Mouse (Mus musculus): ENCODE results near the gene Gmip. TPM values are rescaled to one million over a fixed set of nuclear protein-coding genes. Genes with fewer than 3 reads are reported as not detected.

The Gmip gene
- polyA plus RNA-seq (2015; fragmentation: Nextera tagmentation; extraction: Ambion mirVana), result 4.7 and 5.0 TPM in 2 replicates

DNA sequence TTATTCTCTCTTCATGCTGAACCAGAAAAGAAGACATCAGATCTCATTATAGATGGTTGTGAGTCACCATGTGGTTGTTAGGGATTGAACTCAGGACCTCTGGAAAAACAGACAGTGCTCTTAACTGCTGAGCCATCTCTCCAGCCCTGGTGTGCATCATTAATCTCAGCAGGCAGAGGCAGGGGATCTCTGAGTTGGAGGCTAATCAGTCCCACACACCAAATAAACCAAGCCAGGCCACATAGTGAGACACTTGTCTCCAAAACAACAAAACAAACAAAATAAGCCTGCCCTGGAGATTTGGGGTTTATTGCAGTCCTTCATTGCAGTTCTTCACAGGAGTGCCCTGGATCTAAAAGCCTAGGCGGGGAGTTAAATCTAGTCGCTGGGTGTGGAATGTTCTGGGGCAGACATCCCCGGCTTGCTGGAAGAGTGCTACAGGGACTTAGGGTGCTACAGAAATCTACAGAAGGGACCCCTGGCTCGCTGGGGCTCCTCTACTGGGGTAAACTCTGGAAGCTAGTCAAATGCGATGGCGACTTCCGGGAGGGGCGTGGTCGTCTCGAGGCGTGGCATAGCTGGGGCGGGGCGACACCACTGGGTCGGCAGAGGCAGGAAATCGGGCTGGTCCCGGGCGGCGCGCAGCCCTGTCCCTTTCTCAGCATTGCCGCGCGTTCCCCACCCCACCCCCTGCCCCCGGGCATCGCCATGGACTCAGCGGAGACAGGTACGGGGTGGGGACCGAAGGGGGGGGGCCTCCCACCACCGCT is at the start of gene Gmip:
TSS of gene Gmip (plus strand) at position 586 of the 770 bp plus-strand sequence.
- Histone ChIP-seq H3K4me3 (replicated peaks) (peak within 1 kb of the TSS; percentile 65), H3K9me3 (replicated peaks) (no peaks in the 10 kb centered on the region), H3K4me2 (peak within 1 kb of the TSS; percentile 94), H3K36me3 (peaks cover 53% of the 10 kb centered on the region), H3K4me1 (replicated peaks) (peaks cover 12% of the 10 kb centered on the region), H3K9ac (peak within 1 kb of the TSS; percentile 73), H3K27ac (no peak within 1 kb of the TSS; the same call in 1 of the 2 replicates), H3K27me3 (no peaks in the 10 kb centered on the region)
- DNase-seq (peak; percentile 79), ATAC-seq (ENCODE audit: low read depth) (peak; percentile 79)
- WGBS (ENCODE audit: insufficient replicate concordance), result 5% methylated on average over 27 of the region's 28 CpGs

DNA sequence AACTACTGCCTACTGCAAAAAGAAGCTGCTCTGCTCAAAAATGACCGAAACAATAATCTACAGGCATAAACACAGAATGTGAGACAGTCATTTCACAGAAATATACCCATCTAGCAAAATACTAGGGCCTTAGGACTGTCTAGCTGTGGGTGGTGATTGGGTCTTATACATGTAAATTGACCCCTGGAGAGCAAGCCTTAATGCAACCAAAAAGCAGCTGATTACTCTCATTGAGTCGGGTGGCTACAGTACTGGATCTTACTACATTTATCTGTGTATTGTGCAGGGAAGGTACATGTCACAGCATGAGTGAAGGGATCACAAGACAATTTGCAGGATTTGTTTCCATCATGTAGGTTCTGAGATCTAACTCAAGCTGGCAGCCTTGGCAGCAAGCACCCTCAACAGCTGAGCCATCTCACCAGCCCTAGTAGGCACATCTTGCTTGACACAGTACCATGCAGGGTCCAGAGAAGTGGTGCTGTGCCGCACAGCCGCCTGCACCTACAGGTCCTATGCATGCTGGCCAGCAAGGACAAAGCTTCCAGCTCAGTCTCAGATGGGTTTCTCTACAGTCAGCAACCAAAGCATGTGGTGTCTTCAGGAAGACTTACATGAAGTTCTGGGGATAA is 46.5 kb upstream of the Gmip start:
- WGBS (ENCODE audit: insufficient replicate concordance), result 91% methylated on average over 4 of the region's 4 CpGs

DNA sequence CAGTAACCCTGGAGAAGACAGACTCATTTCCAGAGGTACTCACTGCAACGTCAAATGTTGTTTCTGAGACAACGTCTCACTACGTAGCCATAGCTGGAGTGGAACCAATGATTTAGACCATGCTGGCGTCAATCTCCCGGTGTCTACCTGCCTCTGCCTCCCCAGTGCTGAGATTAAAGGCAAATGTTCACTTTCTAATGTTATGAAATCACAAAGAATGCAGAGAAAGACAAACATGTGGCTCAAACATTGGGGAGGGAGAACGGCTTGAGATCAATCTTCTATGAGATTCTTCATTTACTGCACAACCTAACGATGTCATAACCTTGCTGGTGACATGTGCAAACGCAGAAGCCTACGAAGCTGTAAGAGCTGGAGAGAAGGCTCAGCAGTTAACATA is 37.3 kb upstream of the Gmip start:
- H3K27ac ChIP-seq, result no peak overlapping the region
- H3K4me1 ChIP-seq (replicated peaks), result peaks cover 47% of the 10 kb centered on the region
- ATAC-seq (ENCODE audit: low read depth), result no peak
- DNase-seq, result no peak
- H3K36me3 ChIP-seq, result peaks cover 54% of the 10 kb centered on the region
- WGBS (ENCODE audit: insufficient replicate concordance), result 81% methylated on average over 9 of the region's 9 CpGs
- no peak overlapping the region for H3K4me2 ChIP-seq
- H3K27me3 ChIP-seq, result no peaks in the 10 kb centered on the region
- no peak overlapping the region for H3K9ac ChIP-seq
- 0 out of 2 replicates have a peak, but pooled peaks cover 4% of the 10 kb centered on the region for H3K9me3 ChIP-seq (replicated peaks)
- H3K4me3 ChIP-seq (replicated peaks), result no peak overlapping the region

More for the DNA sequence above, 46.5 kb upstream of the Gmip start:
- Histone ChIP-seq H3K9ac (no peak overlapping the region), H3K4me1 (replicated peaks) (no peaks in the 10 kb centered on the region), H3K27me3 (no peaks in the 10 kb centered on the region), H3K36me3 (peaks cover 74% of the 10 kb centered on the region), H3K4me3 (replicated peaks) (no peak overlapping the region), H3K4me2 (no peak overlapping the region), H3K27ac (no peak overlapping the region), H3K9me3 (replicated peaks) (0 out of 2 replicates have a peak, but pooled peaks cover 6% of the 10 kb centered on the region)
- DNase-seq (no peak), ATAC-seq (ENCODE audit: low read depth) (no peak)

DNA sequence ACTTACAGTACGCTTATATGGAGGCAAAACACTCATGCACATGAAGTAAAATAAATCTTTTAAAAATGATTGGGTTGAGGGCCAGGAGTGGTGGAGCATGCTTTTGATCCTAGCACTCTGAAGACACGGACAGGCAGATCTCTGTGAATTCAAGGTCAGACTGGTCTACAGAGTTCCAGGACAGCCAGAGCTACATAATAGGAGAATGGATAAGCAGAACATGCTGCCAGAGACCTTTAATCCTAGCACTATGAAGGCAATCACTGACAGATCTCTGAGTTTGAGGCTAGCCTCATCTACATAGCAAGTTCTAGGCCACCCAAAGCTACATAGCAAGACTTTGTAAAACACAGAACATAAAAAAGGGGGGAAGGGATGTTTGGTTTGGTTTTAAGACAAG is 36.4 kb upstream of the Gmip start:
- H3K9me3 ChIP-seq (replicated peaks), result no peaks in the 10 kb centered on the region
- DNase-seq, result no peak
- no peak overlapping the region for H3K27ac ChIP-seq
- ATAC-seq (ENCODE audit: low read depth), result no peak
- H3K4me3 ChIP-seq (replicated peaks), result no peak overlapping the region
- peaks cover 45% of the 10 kb centered on the region for H3K36me3 ChIP-seq
- H3K9ac ChIP-seq, result no peak overlapping the region
- H3K27me3 ChIP-seq, result no peaks in the 10 kb centered on the region
- WGBS (ENCODE audit: insufficient replicate concordance), result 82% methylated on average over 2 of the region's 2 CpGs
- H3K4me1 ChIP-seq (replicated peaks), result peaks cover 47% of the 10 kb centered on the region
- H3K4me2 ChIP-seq, result no peak overlapping the region

DNA sequence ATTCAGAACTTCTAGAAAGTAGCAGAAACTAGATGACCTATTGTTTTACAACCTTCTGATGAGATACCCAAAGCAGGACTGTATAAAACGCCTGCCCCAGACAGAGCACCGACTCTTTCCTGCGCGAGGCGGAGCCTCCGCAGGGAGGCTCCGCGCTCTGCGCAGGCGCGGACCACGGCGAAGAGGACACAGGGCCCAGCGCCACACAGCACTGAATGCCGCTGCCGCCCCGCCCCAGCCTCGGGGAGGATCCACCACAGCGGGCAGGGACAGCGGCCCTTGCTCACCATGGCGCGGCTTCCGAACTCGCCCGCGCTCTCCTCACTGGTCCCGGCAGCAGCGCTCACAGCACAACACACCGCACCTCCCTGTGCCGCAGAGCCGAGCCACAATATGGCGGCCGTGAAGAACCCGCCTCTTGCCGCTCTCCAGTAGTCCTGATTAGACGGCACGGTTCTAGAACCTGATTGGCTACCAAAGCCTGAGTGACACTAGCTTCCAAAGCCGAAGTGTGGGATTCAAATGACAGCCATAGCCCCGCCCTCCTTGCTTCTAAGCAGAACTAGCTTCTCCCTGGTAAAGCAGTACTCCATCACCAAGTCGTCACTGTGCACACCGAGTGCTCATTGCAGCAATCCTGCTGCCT is 33.9 kb upstream of the Gmip start, which contains the start of gene Gm20422:
TSS of gene Gm20422 (minus strand) at position 384 of the 646 bp plus-strand sequence.
- H3K9me3 ChIP-seq (replicated peaks), result no peaks in the 10 kb centered on the region
- no peaks in the 10 kb centered on the region for H3K27me3 ChIP-seq
- peak within 1 kb of the TSS; percentile 98 for H3K27ac ChIP-seq
- H3K9ac ChIP-seq, result peak within 1 kb of the TSS; percentile 93
- WGBS (ENCODE audit: insufficient replicate concordance), result under 1% methylated on average over 41 of the region's 41 CpGs
- H3K4me3 ChIP-seq (replicated peaks), result peak within 1 kb of the TSS; percentile 89
- peak within 1 kb of the TSS; percentile 77 for H3K4me2 ChIP-seq
- ATAC-seq (ENCODE audit: low read depth) (peak; percentile 97), DNase-seq (peak; percentile 92)
- H3K4me1 ChIP-seq (replicated peaks), result peaks cover 49% of the 10 kb centered on the region
- peaks cover 21% of the 10 kb centered on the region for H3K36me3 ChIP-seq

DNA sequence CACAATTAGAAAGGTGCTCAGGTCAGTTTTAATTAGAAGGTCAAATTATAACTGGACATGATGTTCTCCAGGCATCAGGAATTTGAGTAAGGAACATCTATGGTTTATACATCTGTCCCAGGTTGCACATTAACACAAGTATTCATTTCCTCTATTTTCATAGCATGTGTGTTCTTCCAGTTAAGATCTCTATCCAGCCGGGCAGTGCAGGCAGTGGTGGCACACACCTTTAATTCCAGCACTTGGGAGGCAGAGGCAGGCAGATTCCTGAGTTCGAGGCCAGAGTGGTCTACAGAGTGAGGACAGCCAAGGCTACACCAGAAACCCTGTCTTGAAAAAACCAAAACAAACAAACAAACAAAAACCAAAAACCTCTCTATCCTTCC is 33.3 kb upstream of the Gmip start:
- DNase-seq, result no peak
- peak overlapping the region; percentile 59 for H3K4me2 ChIP-seq
- H3K9ac ChIP-seq, result peak overlapping the region; percentile 19; the same call in 1 of the 2 replicates
- peaks cover 16% of the 10 kb centered on the region for H3K36me3 ChIP-seq
- ATAC-seq (ENCODE audit: low read depth), result no peak
- no peaks in the 10 kb centered on the region for H3K9me3 ChIP-seq (replicated peaks)
- H3K4me3 ChIP-seq (replicated peaks), result peak overlapping the region; percentile 89
- H3K4me1 ChIP-seq (replicated peaks), result peaks cover 49% of the 10 kb centered on the region
- no peaks in the 10 kb centered on the region for H3K27me3 ChIP-seq
- peak overlapping the region; percentile 37; the same call in 1 of the 2 replicates for H3K27ac ChIP-seq
- 29% methylated on average over 2 of the region's 2 CpGs for WGBS (ENCODE audit: insufficient replicate concordance)

DNA sequence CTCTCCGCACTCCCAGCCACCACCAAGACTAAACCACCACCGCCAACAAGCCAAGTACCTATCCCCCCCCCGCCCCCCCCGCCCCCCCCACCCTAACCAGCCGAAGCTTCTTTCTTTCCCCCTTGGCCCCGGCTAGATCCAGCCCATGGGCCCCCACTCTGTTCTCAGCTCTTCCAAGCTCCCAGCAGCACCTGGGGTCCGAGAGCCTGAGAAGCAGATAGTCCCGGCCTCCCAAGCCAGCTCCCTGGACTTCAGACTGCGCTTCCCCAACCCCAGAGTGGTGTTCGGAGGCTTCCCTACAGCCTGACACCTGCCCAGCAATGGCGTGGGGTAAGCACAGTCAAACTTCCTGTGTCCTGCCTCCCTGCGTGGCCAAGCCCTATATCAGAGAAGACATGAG is 31.4 kb upstream of the Gmip start:
- DNase-seq, result no peak
- no peak overlapping the region for H3K27ac ChIP-seq
- 64% methylated on average over 12 of the region's 12 CpGs for WGBS (ENCODE audit: insufficient replicate concordance)
- H3K4me1 ChIP-seq (replicated peaks), result peaks cover 34% of the 10 kb centered on the region
- no peak overlapping the region for H3K9ac ChIP-seq
- no peaks in the 10 kb centered on the region for H3K27me3 ChIP-seq
- ATAC-seq (ENCODE audit: low read depth), result no peak
- H3K36me3 ChIP-seq, result peaks cover 4% of the 10 kb centered on the region; the same call in 1 of the 2 replicates
- H3K4me2 ChIP-seq, result no peak overlapping the region
- no peak overlapping the region for H3K4me3 ChIP-seq (replicated peaks)
- no peaks in the 10 kb centered on the region for H3K9me3 ChIP-seq (replicated peaks)

DNA sequence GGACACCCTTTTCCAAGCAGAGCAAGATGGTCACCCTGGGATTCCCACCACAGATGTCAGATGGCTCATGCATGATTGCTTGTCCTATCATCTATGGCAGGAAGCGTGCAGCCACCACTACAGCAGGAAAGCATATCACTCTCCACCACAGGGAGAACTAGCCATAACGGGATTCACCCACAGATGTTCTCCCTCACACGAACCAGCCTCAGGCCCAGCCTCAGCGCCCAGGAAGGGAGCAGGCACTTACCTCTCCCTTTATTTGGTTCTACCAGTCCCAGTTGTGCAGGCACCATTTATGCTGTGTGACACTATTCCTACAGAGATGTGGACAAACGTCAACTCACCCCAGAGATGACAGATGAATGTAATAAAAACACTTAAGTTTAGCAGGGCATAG is 19.4 kb upstream of the Gmip start:
- no peak overlapping the region for H3K4me2 ChIP-seq
- peak overlapping the region; percentile 31 for H3K27ac ChIP-seq
- peaks cover 8% of the 10 kb centered on the region for H3K36me3 ChIP-seq
- no peak for ATAC-seq (ENCODE audit: low read depth)
- peaks cover 34% of the 10 kb centered on the region for H3K4me1 ChIP-seq (replicated peaks)
- DNase-seq, result no peak
- WGBS (ENCODE audit: insufficient replicate concordance), result 36% methylated on average over 5 of the region's 5 CpGs
- no peak overlapping the region for H3K4me3 ChIP-seq (replicated peaks)
- H3K9ac ChIP-seq, result 0 out of 2 replicates have a peak overlapping the region, but pooled peaks have one; percentile 22
- H3K9me3 ChIP-seq (replicated peaks), result no peaks in the 10 kb centered on the region
- no peaks in the 10 kb centered on the region for H3K27me3 ChIP-seq

DNA sequence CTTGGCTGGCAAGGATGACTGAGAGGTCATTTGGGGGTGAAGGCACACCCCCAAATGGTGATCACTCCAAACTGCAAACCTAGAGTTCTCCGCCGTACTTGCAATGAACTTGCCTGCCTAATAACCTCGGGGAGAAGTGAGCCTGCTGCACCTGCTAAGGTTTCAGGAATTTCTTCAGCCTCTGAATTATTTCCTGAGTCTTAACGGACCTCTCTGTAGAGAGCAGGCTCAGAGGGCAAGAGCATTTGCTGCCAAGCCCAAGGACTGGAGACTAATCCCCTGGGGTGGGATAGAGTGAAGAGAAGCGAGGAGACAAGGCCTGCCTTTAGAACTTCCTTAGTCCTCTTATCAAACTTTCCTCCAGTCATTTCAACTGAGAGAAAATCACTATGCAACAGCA is 18.7 kb upstream of the Gmip start:
- ATAC-seq (ENCODE audit: low read depth) (no peak), DNase-seq (no peak)
- Histone ChIP-seq H3K9ac (peak overlapping the region; percentile 96), H3K27ac (peak overlapping the region; percentile 98), H3K36me3 (peaks cover 15% of the 10 kb centered on the region), H3K4me2 (peak overlapping the region; percentile 89), H3K4me1 (replicated peaks) (peaks cover 34% of the 10 kb centered on the region), H3K9me3 (replicated peaks) (no peaks in the 10 kb centered on the region), H3K4me3 (replicated peaks) (peak overlapping the region; percentile 100), H3K27me3 (no peaks in the 10 kb centered on the region)
- WGBS (ENCODE audit: insufficient replicate concordance), result 51% methylated on average over 5 of the region's 5 CpGs

DNA sequence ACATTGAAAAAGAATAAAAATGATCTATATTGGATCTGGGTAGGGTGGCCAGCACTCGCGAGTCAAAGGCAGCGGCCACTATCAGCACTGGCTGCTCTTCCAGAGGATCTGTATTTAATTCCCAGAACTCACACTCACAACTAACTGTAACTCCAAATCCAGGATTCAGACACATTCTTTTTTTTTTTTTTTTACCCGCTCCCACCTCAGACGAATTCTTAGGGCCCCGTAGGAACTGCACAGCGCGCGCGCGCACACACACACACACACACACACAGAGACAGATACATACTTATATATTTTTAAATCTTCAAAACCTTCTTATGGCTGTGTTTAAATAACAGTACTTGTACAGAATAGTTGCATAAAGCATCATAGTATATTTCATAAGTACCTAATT is 18.1 kb upstream of the Gmip start:
- Histone ChIP-seq H3K4me3 (replicated peaks) (peak overlapping the region; percentile 100), H3K27me3 (no peaks in the 10 kb centered on the region), H3K36me3 (peaks cover 21% of the 10 kb centered on the region), H3K4me1 (replicated peaks) (peaks cover 34% of the 10 kb centered on the region), H3K9ac (peak overlapping the region; percentile 96), H3K9me3 (replicated peaks) (no peaks in the 10 kb centered on the region), H3K27ac (peak overlapping the region; percentile 98), H3K4me2 (peak overlapping the region; percentile 89)
- ATAC-seq (ENCODE audit: low read depth) (peak; percentile 21; the same call in 1 of the 2 replicates), DNase-seq (no peak)
- 14% methylated on average over 11 of the region's 11 CpGs for WGBS (ENCODE audit: insufficient replicate concordance)

DNA sequence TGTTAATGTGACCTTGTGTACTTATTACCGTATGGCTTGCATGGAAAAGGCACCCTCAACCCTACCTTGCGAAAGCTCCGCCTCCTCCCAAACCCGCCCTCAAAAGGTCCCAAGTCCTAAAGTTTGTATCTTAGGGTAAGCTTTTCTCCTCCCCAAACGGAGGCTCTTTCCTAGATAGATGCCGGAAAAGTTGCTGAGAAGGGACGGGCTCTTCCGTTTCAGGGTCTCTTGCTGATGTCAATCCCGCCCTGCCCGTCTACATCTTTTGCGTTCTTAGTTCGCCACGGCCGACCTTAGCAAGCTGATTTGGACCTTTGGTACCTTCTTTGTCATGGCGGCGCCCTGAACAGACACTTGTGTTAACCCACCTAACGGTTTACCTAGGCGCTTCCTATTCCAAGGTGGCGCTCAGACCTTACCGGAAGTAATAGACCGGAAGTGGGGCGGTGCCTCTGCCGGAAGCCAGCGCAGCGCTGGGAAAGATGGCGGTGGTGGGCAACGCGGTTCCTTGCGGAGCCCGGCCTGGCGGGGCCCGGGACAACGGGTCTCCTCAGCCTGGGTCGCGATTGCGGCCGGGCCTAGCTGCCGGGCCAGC is 17.6 kb upstream of the Gmip start, which contains the start of the genes Atp13a1 and Zfp866:
TSS of gene Atp13a1 (plus strand) at position 391 of the 595 bp plus-strand sequence.
TSS of gene Zfp866 (minus strand) at position 406 of the 595 bp plus-strand sequence.
- Histone ChIP-seq H3K9me3 (replicated peaks) (no peaks in the 10 kb centered on the region), H3K9ac (peak within 1 kb of the TSS; percentile 96), H3K4me1 (replicated peaks) (peaks cover 34% of the 10 kb centered on the region), H3K4me2 (peak within 1 kb of the TSS; percentile 89), H3K27ac (peak within 1 kb of the TSS; percentile 98), H3K36me3 (peaks cover 26% of the 10 kb centered on the region), H3K27me3 (no peaks in the 10 kb centered on the region), H3K4me3 (replicated peaks) (peak within 1 kb of the TSS; percentile 100)
- ATAC-seq (ENCODE audit: low read depth), result peak; percentile 92
- under 1% methylated on average over 38 of the region's 38 CpGs for WGBS (ENCODE audit: insufficient replicate concordance)
- peak; percentile 84 for DNase-seq

Data from liver, embryonic 13.5 days (tissue).